Mouse (Mus musculus) testis, adult 2 months (tissue): ENCODE measurements around the gene Tjp3.

ENCODE experiments used
- CTCF ChIP-seq: fragments of 200-500 bp; IDR thresholded peaks from 2 replicates; pipeline ENCODE4 v1.5.1; 2012; ENCODE audit warnings: low read depth, mild to moderate bottlenecking, inconsistent platforms, low read length, moderate library complexity; ENCODE audit not compliant: control insufficient read depth, insufficient read depth, insufficient replicate concordance
- POLR2A ChIP-seq: fragments of 200-500 bp; IDR thresholded peaks from 2 replicates; pipeline ENCODE4 v1.6.1; 2012; ENCODE audit warnings: low read depth, mild to moderate bottlenecking, inconsistent platforms, low read length, moderate library complexity; ENCODE audit not compliant: control insufficient read depth

- TF ChIP-seq POLR2A (peak; percentile 50; the same call in 1 of the 2 replicates), CTCF (no peak)
Measured at GRCm38 (mm10) chr10:81252424-81253419, 38.7 kb downstream of the Tjp3 start, which contains the start of gene Matk.
